Mouse (Mus musculus) embryonic fibroblast, embryonic 13.5 days (primary cell): Measurements from ENCODE around the gene Ggt6.

Experiments
- CTCF ChIP-seq: IDR thresholded peaks from 2 replicates; pipeline ENCODE4 v1.5.1; 2011; ENCODE audit warnings: mild to moderate bottlenecking, control low read depth, low read length, moderate library complexity, borderline replicate concordance; ENCODE audit not compliant: insufficient read depth
- POLR2A ChIP-seq: IDR thresholded peaks from 2 replicates; pipeline ENCODE4 v1.6.1; 2011; ENCODE audit warnings: low read depth, mild to moderate bottlenecking, control low read depth, low read length, moderate library complexity

DNA sequence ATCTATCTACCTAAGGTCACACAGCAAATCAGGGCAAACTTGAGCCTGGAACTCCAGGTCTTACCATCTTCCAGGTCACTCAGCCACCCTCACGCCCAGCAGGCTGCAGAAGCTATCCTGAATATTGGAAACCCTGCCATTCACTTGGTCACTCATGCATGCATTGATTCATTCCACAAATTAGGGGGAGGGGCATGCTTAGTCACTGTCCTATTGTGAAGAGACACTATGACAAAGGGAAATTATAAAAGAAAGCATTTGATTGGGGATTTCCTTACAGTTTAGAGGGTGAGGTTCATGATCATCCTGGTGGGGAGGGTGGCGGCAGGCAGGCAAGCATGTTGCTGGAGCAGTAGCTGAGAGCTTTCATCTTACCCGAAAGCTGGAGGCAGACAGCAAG is 29.5 kb downstream of the Ggt6 start:
- no peak for TF ChIP-seq CTCF
- TF ChIP-seq POLR2A = no peak
